Mouse (Mus musculus) adrenal gland, postnatal 25 days (tissue): ENCODE measurements around the gene Aggf1. TPM values are rescaled to one million over a fixed set of nuclear protein-coding genes. Genes with fewer than 3 reads are reported as not detected.

Experiments used
- DNase-seq: peaks from one replicate; pipeline ENCODE4 v3.0.0; 2021; ENCODE audit warnings: mixed read lengths
- total RNA-seq: library from RNA; stranded (reverse); gene quantifications from 2 replicates; pipeline ENCODE4 v1.2.3, GENCODE M21; 2021

Gene Aggf1
- total RNA-seq, 1 experiment from 2014 or later, result 40.0 TPM

GRCm38 (mm10) chr13:95332086-95332899, 42.9 kb downstream of the Aggf1 start:
- DNase-seq, result no peak

DNA sequence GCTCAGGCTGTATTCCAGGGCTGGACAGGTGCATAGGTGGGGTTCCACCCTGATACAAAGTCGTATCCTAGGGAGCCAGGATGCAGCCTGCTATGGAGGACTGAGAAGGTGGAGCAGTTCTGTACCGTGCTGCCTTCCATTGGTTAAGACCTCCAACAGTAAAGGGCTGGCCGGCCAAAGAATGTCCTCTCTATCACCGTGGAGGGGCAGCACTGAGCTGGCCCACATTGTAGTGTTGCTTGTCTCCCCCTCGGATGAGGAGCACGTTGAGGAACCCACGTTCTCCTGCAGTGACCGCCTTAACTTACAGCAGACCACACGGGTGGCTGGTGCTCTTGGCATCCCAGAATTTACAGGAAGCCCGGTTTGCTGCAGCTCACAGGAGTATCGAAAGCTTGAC, 44.6 kb downstream of the Aggf1 start:
- DNase-seq, result no peak

GRCm38 (mm10) chr13:95328767-95329166, 46.4 kb downstream of the Aggf1 start:
- DNase-seq, result no peak

DNA sequence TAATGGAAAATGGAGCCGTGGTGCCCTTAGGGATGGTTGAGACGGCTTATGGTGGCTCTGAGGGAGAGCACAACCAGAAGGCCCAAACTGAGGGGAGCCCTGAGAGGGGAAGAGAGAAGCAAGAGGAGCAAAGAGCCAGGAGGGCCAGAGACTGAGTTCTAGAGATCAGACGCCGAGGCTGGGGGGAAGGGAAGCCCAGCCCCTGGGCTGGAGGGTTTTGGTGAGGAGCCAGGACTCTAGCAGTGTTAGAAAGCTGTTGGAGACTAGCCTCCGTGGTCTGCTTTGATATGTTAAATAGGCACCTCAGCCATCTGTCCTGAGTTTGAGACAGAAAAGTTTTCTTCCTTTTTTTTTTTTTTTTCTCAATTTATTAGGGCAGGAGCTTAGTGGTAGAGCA, 47.8 kb downstream of the Aggf1 start:
- no peak for DNase-seq

DNA sequence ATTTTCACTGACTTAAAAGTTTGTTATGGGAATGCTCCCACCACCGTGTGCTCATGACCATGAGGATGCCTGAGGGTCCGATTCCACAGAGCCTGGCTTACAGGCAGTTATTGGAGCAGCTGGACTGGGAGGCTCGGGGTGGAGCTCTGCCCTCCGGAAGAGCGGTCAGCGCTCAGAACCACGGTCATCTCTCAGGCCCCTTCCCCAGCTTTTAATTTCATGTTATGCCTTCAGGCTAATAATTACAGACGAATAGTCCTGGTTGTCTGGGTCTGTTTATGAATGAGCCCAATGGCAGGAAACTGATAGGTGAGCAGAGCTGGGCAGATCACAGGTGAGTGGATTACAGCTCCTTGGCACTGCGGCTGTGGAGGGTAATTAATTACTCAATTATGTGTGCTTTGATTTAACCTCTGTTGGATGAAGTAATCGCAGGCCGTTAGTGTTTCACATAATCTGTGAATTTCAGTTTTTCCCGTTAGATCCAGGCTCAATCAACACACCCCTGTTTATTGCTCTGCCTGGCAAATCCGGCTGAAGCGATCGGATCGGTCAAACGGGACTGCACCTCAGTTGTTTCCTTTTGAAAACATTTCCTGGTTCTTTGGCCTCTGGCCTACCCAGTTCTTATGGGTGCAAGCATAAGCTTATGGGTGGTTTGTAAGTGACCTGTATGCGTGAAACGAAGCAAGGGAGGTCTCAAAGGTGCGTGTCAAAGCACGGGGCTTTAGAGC, 48.4 kb downstream of the Aggf1 start:
- DNase-seq, result no peak

GRCm38 (mm10) chr13:95325907-95326550, 49.1 kb downstream of the Aggf1 start:
- no peak for DNase-seq

DNA sequence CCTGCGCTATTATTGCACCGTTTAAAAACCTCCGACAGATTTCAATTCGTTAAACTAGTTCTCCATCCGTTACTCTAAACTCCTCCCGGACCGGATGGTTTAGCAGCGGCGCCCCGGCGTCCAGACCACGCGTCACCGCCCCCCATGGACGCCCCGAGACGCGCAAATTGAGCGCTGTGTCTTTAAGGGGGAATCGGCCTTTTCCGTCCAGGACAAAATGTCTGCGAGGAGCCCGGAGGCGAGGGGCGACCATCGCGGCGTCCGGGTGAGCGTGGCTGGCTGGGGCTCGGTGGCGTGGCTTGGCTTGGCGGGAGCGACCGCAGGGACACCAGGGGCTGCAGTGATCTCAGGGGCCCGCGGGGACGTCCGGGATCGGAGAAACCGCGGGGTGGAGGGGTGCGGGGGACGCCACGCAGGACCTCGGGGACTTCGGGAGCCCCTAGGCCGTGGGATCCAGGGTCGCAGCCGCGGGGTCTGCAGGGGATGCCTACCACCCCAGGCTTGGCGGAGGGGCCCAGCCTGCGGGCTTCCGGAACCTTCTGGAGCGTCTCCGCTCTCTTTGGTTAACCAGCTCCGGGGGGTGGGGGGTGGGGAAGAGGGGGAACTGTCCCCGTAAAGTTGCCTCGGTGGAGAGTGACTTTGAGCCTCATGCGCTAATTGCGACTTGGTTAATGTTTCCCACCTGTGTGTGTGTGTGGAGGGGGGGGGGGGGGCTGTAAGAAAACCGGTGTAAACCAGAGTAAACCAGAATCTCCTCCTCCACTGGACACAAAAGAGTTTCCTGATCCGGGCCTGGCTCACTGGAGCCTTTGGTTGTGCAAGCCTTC, 49.9 kb downstream of the Aggf1 start:
- peak; percentile 71 for DNase-seq

- DNase-seq, result no peak
Measured at GRCm38 (mm10) chr13:95324626-95325079, 50.5 kb downstream of the Aggf1 start.

GRCm38 (mm10) chr13:95323950-95324625, 51.1 kb downstream of the Aggf1 start:
- peak; percentile 68 for DNase-seq

DNA sequence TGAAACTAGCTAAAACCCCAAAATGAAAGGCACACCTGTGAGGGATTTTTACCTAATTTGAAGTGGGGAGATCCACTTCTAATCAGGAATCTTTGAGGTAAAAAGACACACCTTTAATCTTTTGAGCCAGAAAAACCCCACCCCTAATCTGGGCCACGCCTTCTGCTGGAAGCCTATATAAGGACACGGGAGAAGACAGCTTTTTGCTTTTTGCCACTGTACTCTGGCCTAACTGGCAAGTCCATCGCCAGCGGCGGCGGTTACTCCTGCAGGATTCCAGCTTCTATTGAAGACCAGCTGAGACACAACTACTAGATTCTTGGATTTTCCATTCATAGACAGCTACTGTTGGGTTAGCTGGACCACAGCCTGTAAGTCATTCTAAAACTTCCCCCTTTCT, 51.8 kb downstream of the Aggf1 start, which contains the start of gene Zbed3:
Zbed3 (plus strand) TSS at position 213 of the 400 bp plus-strand sequence.
- DNase-seq, result no peak

DNA sequence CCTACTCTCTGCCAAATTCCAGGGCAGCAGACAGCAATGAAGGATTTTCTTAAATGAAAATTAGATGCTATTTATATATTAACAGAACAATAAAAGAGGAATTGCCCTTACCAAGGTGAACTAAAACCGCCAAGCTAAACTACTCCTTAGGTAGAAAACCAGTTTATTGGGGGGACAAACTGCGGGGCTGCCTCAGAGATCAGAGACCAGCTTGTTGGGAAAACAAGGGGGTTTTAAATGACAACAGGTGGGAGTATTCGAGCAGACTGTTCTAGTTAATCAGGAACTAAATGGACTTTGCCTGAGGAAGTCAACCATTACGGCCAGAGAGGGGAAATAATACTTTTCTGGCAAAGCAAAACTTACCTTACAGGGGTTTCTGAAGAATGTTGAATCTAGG, 54.7 kb downstream of the Aggf1 start:
- no peak for DNase-seq

- DNase-seq, result no peak
Measured at GRCm38 (mm10) chr13:95319153-95319552, 56.0 kb downstream of the Aggf1 start.

- DNase-seq, result no peak
Measured at GRCm38 (mm10) chr13:95312016-95312415, 63.1 kb downstream of the Aggf1 start.

DNA sequence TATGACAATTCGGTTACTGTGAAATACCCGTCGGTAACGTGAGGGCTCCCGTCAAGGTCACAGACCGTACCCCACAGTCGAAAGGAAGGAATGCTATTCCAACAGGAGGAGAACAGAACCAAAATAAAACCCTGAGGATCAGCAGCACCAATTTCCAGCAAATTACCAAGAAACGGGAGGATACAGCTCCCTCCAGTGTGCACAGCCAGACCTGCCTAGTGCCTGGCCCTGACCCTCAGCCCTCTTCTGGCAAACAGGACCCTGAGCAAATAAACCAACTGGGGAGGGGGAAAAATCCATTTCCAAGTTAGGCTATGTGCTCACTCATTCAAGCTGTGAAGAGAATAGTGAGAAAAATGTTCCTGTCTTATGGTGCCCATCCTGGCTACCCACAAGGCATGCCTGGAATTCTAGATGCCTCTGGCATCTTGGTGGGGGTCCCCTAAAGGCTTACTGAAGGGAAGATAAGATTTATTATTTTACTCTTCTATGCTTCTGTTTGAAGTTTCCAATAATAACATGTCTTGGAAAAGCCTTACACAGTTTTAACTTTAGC, 68.0 kb downstream of the Aggf1 start:
- DNase-seq, result no peak

DNA sequence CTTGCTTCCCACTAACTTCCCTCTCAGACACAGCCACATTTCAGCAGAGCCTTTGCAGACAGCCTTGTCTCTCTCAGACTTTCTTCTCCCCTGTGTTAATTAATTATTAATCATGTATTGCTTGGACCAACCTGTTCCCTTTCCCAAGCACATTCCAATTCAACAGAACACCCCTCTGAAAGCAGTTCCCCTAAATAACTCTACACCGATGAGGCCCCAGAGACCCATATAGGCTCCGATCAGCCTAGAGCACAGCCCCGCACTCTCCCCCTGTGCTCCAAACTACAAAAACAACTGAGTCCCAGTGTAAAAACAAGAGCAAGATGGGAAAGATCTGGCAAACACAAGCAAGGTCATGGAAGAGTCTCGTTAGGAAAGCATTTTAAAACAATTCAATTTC, 68.6 kb downstream of the Aggf1 start:
- no peak for DNase-seq

Other genes starting within 250 kb of the Aggf1 start
- 122 and 142 TPM in 2 replicates for gene Pde8b, start 125.0 kb downstream of the Aggf1 start, total RNA-seq
- 32.9 and 38.5 TPM in 2 replicates for gene Zbed3, start 51.7 kb downstream of the Aggf1 start, total RNA-seq
- gene Crhbp, start 69.6 kb upstream of the Aggf1 start, total RNA-seq, result not detected in 2 replicates
- not detected in 2 replicates for gene S100z, start 103.4 kb upstream of the Aggf1 start, total RNA-seq
- gene F2rl1, start 149.9 kb upstream of the Aggf1 start, total RNA-seq, result 0.12 TPM in 1 of 2 replicates, not detected in the other
- 108 and 116 TPM in 2 replicates for gene F2r, start 243.1 kb upstream of the Aggf1 start, total RNA-seq